Mouse (Mus musculus) megakaryocyte, embryonic 14.5 days (primary cell): ENCODE data around the gene Ncf2. TPM values are rescaled to one million over a fixed set of nuclear protein-coding genes. Genes with fewer than 3 reads are reported as not detected.
A peak's percentile ranks its signal among the peaks of the same experiment; 100 is the strongest.
"Not testable (repeated sequence)": the region's sequence is repeated elsewhere in the genome, so short reads cannot be mapped to it uniquely, and the experiment has no call there.

ENCODE experiments used
- H3K27me3 ChIP-seq: replicated peaks from 2 replicates; pipeline ENCODE3; 2012; ENCODE audit warnings: inconsistent platforms
- H3K36me3 ChIP-seq: replicated peaks from 2 replicates; pipeline ENCODE3; 2012; ENCODE audit warnings: low read length, inconsistent platforms, mixed read lengths
- H3K4me1 ChIP-seq: 2 replicates; pipeline ENCODE4 v1.6.1; 2012; ENCODE audit warnings: inconsistent platforms
- H3K4me3 ChIP-seq: replicated peaks from 2 replicates; pipeline ENCODE3; 2012; ENCODE audit warnings: moderate library complexity, mild to moderate bottlenecking, inconsistent platforms
- H3K9me3 ChIP-seq: 2 replicates; pipeline ENCODE4 v1.6.1; 2012; ENCODE audit warnings: inconsistent platforms
- FLI1 ChIP-seq: IDR thresholded peaks from 2 replicates; pipeline ENCODE4 v1.6.1; 2012; ENCODE audit warnings: low read length, inconsistent platforms, mixed read lengths
- GATA1 ChIP-seq: IDR thresholded peaks from 3 replicates; pipeline ENCODE4 v1.6.1; 2012; ENCODE audit warnings: mixed read lengths, low read length, inconsistent platforms, borderline replicate concordance
- polyA plus RNA-seq: library from polyadenylated mRNA; stranded (reverse); fragments of >175 nt; gene quantifications from 2 replicates; pipeline ENCODE4 v1.2.3, GENCODE M21; 2012; ENCODE audit warnings: low replicate concordance; ENCODE audit not compliant: insufficient read depth

Ncf2 gene
- polyA plus RNA-seq, 1 experiment, result 21.6 TPM

DNA sequence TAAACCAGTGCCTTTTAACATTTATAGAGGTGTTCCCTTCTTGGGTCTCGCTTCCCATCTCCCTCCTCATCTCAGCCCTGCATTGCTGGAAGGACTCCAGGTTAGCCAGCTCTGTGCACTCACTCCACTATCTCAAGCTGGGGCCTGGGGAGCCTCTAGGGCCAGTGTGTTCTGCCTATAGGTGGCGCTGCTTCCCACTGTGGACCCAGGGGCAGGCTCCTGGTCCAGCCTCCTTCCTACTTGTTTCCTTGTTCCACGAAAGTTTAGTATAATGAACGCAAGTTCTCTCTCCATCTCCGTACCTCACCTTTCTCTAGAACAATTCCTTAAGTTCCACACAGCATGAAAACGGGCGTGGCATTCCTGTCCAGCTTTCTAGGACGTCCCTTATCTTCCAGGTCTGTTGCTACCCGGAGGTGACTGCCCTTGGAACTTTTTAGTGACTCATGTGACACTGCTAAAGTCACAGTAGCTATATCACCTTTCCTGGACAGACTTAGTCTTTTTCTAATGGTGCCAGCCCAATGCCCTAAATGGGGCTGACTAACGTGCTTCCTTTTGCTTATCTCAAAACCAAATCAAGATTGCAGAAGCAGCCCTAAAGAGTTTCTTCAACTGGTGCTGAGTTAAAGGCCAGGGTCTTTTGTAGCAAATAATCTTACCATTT lies 20.8 kb upstream of the Ncf2 start:
- peak overlapping the region; percentile 78 for H3K4me3 ChIP-seq
- TF ChIP-seq GATA1 (no peak), FLI1 (no peak)
- no peaks in the 10 kb centered on the region for H3K9me3 ChIP-seq
- peaks cover 6% of the 10 kb centered on the region for H3K27me3 ChIP-seq
- peaks cover 27% of the 10 kb centered on the region for H3K36me3 ChIP-seq
- H3K4me1 ChIP-seq, result peaks cover 24% of the 10 kb centered on the region

DNA sequence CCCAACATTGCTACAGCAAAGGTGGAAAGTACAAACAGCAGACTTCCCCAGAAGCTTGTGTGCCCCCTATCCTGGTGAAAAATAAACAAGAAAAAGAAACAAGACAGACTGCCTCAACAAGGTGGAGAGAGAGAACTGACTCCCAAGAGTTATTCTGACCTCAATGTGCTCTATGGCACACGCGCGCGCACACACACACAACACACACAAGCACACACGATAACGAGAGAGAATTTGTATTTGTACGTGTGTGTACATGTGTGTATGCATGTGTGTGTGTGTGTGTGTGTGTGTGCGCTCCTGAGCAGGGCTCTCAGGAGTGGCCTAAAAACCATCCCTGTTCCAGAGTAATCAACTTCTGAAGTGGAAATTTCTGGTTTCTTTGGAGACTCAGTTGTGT lies 15.4 kb upstream of the Ncf2 start:
- H3K9me3 ChIP-seq, result peaks cover 6% of the 10 kb centered on the region
- TF ChIP-seq FLI1 (no peak), GATA1 (no peak)
- H3K36me3 ChIP-seq, result no peaks in the 10 kb centered on the region
- H3K27me3 ChIP-seq, result peaks cover 10% of the 10 kb centered on the region
- H3K4me1 ChIP-seq, result peaks cover 9% of the 10 kb centered on the region
- H3K4me3 ChIP-seq, result no peak overlapping the region

DNA sequence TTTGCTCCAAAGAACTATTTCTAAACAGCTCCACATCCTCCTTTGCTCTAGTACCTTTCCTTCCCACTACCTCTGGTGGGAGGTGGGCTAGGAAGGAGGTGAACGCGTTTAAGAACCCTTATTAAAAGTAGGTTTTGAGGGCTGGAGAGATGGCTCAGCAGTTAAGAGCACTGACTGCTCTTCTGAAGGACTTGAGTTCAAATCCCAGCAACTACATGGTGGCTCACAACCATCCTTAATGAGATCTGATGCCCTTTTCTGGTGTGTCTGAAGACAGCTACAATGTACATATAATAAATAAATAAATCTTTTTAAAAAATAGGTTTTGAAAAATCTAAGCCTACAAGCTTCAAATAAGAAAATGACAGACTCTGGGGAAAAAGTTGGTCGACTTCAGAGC lies 14.5 kb upstream of the Ncf2 start:
- H3K4me1 ChIP-seq, result peaks cover 12% of the 10 kb centered on the region
- not testable (repeated sequence) for H3K27me3 ChIP-seq, H3K36me3 ChIP-seq, H3K9me3 ChIP-seq, H3K4me3 ChIP-seq

DNA sequence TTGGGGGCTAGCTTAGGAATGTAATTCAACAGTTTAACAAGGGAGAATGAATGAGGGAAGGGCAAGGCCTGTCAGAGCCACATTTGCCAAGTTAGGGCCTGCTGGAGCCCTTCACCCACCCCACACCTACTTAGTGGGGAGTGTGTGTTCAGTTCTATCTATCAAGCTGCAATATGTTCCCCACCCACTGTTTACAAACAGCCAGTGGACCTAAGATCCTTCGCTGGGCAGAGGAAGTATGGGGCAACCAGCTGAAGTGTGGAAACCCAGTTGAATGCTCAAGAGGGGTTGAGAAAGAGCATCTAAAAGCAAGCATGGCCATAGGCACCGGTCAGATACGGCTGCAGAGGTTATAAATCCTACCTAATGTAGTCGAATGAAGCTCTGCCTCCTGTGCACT lies 13.0 kb upstream of the Ncf2 start:
- peaks cover 23% of the 10 kb centered on the region for H3K4me1 ChIP-seq
- H3K27me3 ChIP-seq, result peaks cover 11% of the 10 kb centered on the region
- H3K4me3 ChIP-seq, result no peak overlapping the region
- no peaks in the 10 kb centered on the region for H3K36me3 ChIP-seq
- TF ChIP-seq GATA1, result no peak
- no peak for TF ChIP-seq FLI1
- peaks cover 6% of the 10 kb centered on the region for H3K9me3 ChIP-seq

DNA sequence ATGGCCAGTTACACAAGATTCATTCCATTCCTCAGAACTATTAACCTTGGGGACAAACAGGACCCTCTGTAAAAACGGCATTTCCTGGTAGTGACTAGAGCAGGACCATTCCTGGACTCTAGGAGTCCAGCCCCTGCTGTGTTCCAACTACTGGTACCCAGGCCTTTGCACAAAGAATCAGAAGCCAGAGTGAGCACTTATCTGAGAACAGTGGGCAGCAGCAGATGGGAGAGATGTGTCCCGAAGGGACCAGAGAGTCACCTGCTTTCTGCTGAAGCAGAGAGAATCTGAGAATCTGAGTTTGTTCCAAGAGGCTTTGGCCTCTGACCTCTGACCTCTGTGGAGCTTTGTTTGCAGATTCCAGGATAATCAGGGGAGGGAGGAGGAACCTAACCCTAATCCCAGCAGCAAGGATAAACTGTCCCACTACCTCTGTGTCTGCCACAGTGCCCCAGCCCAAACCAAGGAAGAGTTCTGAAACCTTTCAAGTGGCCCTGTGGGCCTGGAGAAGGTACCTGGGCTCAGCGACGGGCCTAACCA lies 11.8 kb upstream of the Ncf2 start:
- TF ChIP-seq FLI1 (no peak), GATA1 (no peak)
- Histone ChIP-seq H3K27me3 (peaks cover 11% of the 10 kb centered on the region), H3K4me3 (no peak overlapping the region), H3K36me3 (no peaks in the 10 kb centered on the region), H3K9me3 (peaks cover 6% of the 10 kb centered on the region), H3K4me1 (peaks cover 23% of the 10 kb centered on the region)

DNA sequence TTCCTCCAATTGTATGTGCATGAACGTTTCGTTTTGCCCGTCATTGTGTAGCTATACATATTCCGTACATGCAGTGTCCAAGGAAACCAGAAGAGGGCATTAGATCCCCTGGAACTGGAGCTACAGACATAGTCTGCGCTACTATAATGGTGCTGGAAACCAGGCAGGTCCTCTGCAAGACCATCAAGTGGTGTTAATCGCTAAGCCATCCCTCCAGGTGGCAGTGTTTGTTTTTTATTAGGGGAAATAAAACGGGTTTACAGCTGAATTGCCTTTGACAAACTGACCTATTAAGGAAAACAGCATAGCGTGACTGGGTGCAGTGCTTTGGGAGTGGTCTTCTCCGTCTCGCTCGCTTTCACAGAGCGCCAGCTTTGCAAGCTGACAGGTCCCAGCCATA lies 9.7 kb upstream of the Ncf2 start:
- Histone ChIP-seq H3K4me1 (peaks cover 22% of the 10 kb centered on the region), H3K9me3 (peaks cover 6% of the 10 kb centered on the region), H3K36me3 (no peaks in the 10 kb centered on the region), H3K27me3 (peaks cover 11% of the 10 kb centered on the region), H3K4me3 (no peak overlapping the region)
- no peak for TF ChIP-seq GATA1
- no peak for TF ChIP-seq FLI1

DNA sequence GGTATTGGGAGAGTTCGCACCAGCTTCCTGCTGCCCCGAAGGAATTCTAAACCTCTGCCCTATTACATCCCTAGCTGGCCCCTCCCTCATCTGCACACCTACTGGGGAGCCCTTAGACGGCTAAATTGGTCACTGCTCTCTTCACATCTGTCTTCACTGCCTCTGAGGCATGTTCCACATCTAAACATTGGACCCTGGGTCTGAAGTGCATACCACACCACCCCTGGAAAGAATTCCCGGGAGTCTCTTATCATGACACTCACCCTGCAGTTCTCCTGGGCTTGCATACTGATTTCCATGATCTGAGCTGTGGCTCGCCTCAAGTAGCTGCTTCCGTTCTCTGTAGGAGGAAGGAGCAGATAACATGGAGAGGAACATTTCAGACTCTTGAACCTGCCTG lies 9.2 kb upstream of the Ncf2 start:
- Histone ChIP-seq H3K27me3 (peaks cover 11% of the 10 kb centered on the region), H3K4me1 (peaks cover 24% of the 10 kb centered on the region), H3K36me3 (no peaks in the 10 kb centered on the region), H3K9me3 (peaks cover 4% of the 10 kb centered on the region; the same call in 1 of the 2 replicates), H3K4me3 (no peak overlapping the region)
- TF ChIP-seq FLI1 (no peak), GATA1 (no peak)

DNA sequence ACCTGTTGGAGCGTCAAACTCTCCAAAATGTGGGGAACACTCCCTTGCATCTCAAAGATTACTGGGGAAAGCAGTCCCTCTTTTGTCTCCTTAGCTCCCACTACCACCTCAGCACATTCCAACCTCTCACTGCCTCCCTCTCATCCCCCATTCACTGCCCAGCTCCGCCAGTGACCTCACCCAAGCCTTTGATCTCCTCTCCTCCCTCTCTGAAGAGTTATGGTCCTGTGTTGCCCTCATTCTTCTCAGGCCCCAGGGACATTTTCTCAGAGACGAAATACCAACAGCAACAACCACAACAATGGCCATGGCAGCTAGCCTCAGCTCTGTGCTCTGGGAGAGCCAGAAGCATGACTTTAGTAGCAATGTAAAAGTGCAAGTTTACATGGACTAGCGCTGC lies 8.7 kb upstream of the Ncf2 start:
- peaks cover 4% of the 10 kb centered on the region; the same call in 1 of the 2 replicates for H3K9me3 ChIP-seq
- H3K4me3 ChIP-seq, result no peak overlapping the region
- TF ChIP-seq GATA1, result no peak
- no peak for TF ChIP-seq FLI1
- H3K36me3 ChIP-seq, result no peaks in the 10 kb centered on the region
- peaks cover 27% of the 10 kb centered on the region for H3K4me1 ChIP-seq
- H3K27me3 ChIP-seq, result peaks cover 11% of the 10 kb centered on the region

DNA sequence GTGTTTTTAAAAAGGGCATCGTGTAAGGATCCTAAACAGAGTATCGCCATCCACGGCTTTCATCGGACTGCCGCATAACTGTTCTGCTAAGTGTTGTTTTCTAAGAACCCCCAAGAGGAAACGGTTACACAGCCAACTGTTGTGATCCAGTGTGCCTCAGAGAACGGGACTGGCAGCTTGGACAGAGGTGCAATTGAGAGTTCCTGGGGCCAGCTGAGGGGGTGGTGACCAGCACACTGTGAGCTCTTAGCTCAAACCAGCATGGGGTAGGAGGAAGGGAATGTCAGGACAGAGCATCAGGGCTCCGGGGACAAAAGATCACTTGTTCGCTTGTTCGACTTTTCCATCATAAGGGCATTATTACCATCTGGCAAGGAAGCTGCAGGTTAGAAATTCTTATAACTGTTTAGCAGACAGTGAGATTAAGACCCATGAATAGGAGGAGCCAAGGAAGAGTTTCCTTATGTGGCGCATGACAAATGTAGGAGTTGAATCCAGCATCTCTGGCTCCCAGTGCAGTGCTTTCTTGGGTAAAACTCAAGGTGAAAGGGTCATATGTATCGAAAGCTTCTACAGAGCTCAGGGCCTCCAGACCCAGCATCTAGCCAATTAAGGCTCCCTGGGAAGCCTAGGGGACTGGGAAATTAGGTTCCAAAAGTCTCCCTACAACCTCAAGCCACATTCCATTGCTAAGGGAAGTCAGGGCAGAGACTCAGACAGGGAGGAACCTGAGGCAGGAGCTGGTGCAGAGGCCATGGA lies 7.1 kb upstream of the Ncf2 start:
- Histone ChIP-seq H3K36me3 (no peaks in the 10 kb centered on the region), H3K9me3 (peaks cover 4% of the 10 kb centered on the region; the same call in 1 of the 2 replicates)

DNA sequence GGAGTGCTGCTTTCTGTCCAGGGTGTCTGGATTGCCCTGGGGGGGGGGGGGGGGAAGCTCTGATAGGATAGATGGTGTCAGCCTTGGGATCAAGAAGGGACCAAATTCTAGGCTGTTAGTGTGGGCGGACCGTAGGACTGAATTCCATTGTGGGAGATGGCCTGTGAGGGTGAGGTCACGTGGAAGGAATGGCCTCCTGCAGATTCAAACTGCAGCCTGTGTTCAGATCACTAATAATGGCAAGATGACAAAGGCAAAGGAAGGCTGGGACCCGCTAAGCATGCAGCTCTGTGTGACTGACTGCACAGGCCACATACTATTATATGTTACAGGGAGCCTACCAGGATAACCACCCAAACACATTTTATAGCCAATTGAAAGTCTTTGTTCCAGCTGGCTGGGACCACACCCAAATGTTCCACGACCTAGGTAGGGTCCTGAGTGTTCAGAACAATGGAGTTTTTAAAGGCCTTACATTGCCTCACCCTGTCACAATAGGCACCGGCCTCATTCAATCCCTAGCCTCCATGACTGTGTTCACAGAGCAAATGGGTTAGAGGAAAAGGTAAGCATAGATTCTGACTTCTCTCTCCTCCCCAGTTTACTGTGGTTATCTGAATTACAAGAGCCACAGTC lies 6.4 kb upstream of the Ncf2 start:
- Histone ChIP-seq H3K27me3 (peaks cover 7% of the 10 kb centered on the region), H3K4me3 (no peak overlapping the region), H3K36me3 (no peaks in the 10 kb centered on the region), H3K4me1 (peaks cover 35% of the 10 kb centered on the region), H3K9me3 (peaks cover 4% of the 10 kb centered on the region; the same call in 1 of the 2 replicates)
- no peak for TF ChIP-seq FLI1
- TF ChIP-seq GATA1, result no peak

More for the DNA sequence above, 7.1 kb upstream of the Ncf2 start:
- Histone ChIP-seq H3K4me1 (peaks cover 32% of the 10 kb centered on the region), H3K27me3 (peaks cover 7% of the 10 kb centered on the region), H3K4me3 (no peak overlapping the region)
- TF ChIP-seq FLI1 (no peak), GATA1 (no peak)
